In the genomic region with DNA sequence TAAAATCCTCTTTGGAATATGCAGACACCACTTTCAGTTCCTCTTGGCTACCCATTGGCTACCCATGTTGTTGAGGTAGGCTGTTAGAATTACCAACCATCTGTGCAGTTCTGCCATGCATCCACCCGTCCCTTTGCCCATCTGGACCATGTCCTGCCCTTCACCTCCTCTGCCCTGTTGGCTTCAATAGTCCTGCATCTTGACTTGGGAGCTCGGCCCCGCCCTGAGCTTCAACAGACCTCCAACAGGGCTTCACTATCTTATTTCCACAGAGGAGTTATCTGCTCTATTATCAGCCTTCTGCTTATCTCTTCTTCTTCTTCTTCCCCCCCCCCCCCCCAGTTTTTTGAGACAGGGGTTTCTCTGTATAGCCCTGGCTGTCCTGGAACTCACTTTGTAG, we compare ENCODE assay signal across 1 mouse cellular context.
TF ChIP-seq lines count a peak whose summit lies in the region.

No protein-coding gene starts in this region.

TF ChIP-seq in CH12.LX, 34 proteins besides CTCF, POLR2A, EP300 and RAD21:
- TF ChIP-seq IRF4 (IDR thresholded peaks at IDR 0.05; ENCODE audit: low read depth, low read length), result peak; percentile 57; the same call in 1 of the 2 replicates
- TF ChIP-seq ETS1 (conservative IDR thresholded peaks at IDR 0.05; ENCODE audit: low read depth, low read length), result no peak
